Mouse (Mus musculus): ENCODE measurements at regions not wholly inside any gene's neighbourhood (a gene's known extent, or its start where the extent isn't known, plus 50 kb on each side); places are given as distances from the start of the nearest gene placed in this dataset.

GRCm38 (mm10) chr10:17511779-17512335 lies 211.2 kb upstream of the Cited2 start:
- ATAC-seq: no peak
- no peak overlapping the region for H3K9ac ChIP-seq
- 42% methylated on average over 12 of the region's 12 CpGs for WGBS
- no peaks in the 10 kb centered on the region for H3K27me3 ChIP-seq
- no peak overlapping the region for H3K4me3 ChIP-seq
- H3K4me2 ChIP-seq: no peak overlapping the region; the same call in 1 of the 2 replicates
- H3K4me1 ChIP-seq: peaks cover 8% of the 10 kb centered on the region
- no peaks in the 10 kb centered on the region for H3K36me3 ChIP-seq (ENCODE audit: poor library complexity, severe bottlenecking)
- no peaks in the 10 kb centered on the region for H3K9me3 ChIP-seq (replicated peaks)
- H3K27ac ChIP-seq: peak overlapping the region; percentile 19; the same call in 1 of the 2 replicates

- H3K9ac ChIP-seq: no peak overlapping the region
Observed at GRCm38 (mm10) chr10:17512487-17512886, 210.5 kb upstream of the Cited2 start.

GRCm38 (mm10) chr10:17513756-17514155 lies 209.3 kb upstream of the Cited2 start:
- H3K4me3 ChIP-seq: no peak overlapping the region
- no peaks in the 10 kb centered on the region for H3K36me3 ChIP-seq (ENCODE audit: poor library complexity, severe bottlenecking)
- H3K9ac ChIP-seq: no peak overlapping the region
- WGBS: 90% methylated on average over 6 of the region's 6 CpGs
- H3K9me3 ChIP-seq (replicated peaks): no peaks in the 10 kb centered on the region
- no peak overlapping the region for H3K27ac ChIP-seq
- H3K4me2 ChIP-seq: no peak overlapping the region
- H3K27me3 ChIP-seq: no peaks in the 10 kb centered on the region
- H3K4me1 ChIP-seq: peaks cover 8% of the 10 kb centered on the region
- ATAC-seq: no peak

More at GRCm38 (mm10) chr10:17512487-17512886, 210.5 kb upstream of the Cited2 start:
- 74% methylated on average over 3 of the region's 3 CpGs for WGBS
- H3K36me3 ChIP-seq (ENCODE audit: poor library complexity, severe bottlenecking): no peaks in the 10 kb centered on the region
- no peak overlapping the region for H3K4me3 ChIP-seq
- no peaks in the 10 kb centered on the region for H3K27me3 ChIP-seq
- ATAC-seq: no peak
- no peak overlapping the region for H3K27ac ChIP-seq
- H3K4me1 ChIP-seq: peaks cover 8% of the 10 kb centered on the region
- H3K4me2 ChIP-seq: no peak overlapping the region
- no peaks in the 10 kb centered on the region for H3K9me3 ChIP-seq (replicated peaks)

- Histone ChIP-seq H3K9ac (no peak overlapping the region), H3K36me3 (ENCODE audit: poor library complexity, severe bottlenecking) (no peaks in the 10 kb centered on the region), H3K27ac (no peak overlapping the region), H3K4me3 (no peak overlapping the region), H3K9me3 (replicated peaks) (no peaks in the 10 kb centered on the region), H3K27me3 (no peaks in the 10 kb centered on the region), H3K4me1 (peaks cover 8% of the 10 kb centered on the region), H3K4me2 (no peak overlapping the region)
- no peak for ATAC-seq
- WGBS: 96% methylated on average over 2 of the region's 2 CpGs
Observed at GRCm38 (mm10) chr10:17516068-17516467, 206.9 kb upstream of the Cited2 start.

- ATAC-seq: no peak
- H3K4me2 ChIP-seq: no peak overlapping the region
- WGBS: 81% methylated on average over 9 of the region's 9 CpGs
Observed at GRCm38 (mm10) chr10:17518423-17519175, 204.4 kb upstream of the Cited2 start.

GRCm38 (mm10) chr10:17522026-17522541 lies 200.9 kb upstream of the Cited2 start:
- Histone ChIP-seq H3K27ac (no peak overlapping the region), H3K9ac (no peak overlapping the region), H3K36me3 (ENCODE audit: poor library complexity, severe bottlenecking) (no peaks in the 10 kb centered on the region), H3K4me1 (no peaks in the 10 kb centered on the region), H3K27me3 (no peaks in the 10 kb centered on the region), H3K4me3 (no peak overlapping the region), H3K4me2 (no peak overlapping the region), H3K9me3 (replicated peaks) (no peaks in the 10 kb centered on the region)
- WGBS: 43% methylated on average over 5 of the region's 5 CpGs
- ATAC-seq: no peak

More at GRCm38 (mm10) chr10:17518423-17519175, 204.4 kb upstream of the Cited2 start:
- H3K27me3 ChIP-seq: no peaks in the 10 kb centered on the region
- H3K4me3 ChIP-seq: no peak overlapping the region
- H3K4me1 ChIP-seq: no peaks in the 10 kb centered on the region
- H3K27ac ChIP-seq: no peak overlapping the region
- no peaks in the 10 kb centered on the region for H3K36me3 ChIP-seq (ENCODE audit: poor library complexity, severe bottlenecking)
- no peaks in the 10 kb centered on the region for H3K9me3 ChIP-seq (replicated peaks)
- no peak overlapping the region for H3K9ac ChIP-seq

GRCm38 (mm10) chr10:17523558-17524328 lies 199.3 kb upstream of the Cited2 start:
- Histone ChIP-seq H3K4me3 (no peak overlapping the region), H3K4me1 (no peaks in the 10 kb centered on the region), H3K27me3 (no peaks in the 10 kb centered on the region), H3K27ac (no peak overlapping the region), H3K4me2 (no peak overlapping the region), H3K9ac (no peak overlapping the region), H3K36me3 (ENCODE audit: poor library complexity, severe bottlenecking) (no peaks in the 10 kb centered on the region), H3K9me3 (replicated peaks) (no peaks in the 10 kb centered on the region)
- no peak for ATAC-seq
- 80% methylated on average over 6 of the region's 6 CpGs for WGBS

- Histone ChIP-seq H3K4me1 (no peaks in the 10 kb centered on the region), H3K4me2 (no peak overlapping the region), H3K27me3 (no peaks in the 10 kb centered on the region), H3K27ac (no peak overlapping the region), H3K9me3 (replicated peaks) (no peaks in the 10 kb centered on the region), H3K4me3 (no peak overlapping the region), H3K36me3 (ENCODE audit: poor library complexity, severe bottlenecking) (no peaks in the 10 kb centered on the region), H3K9ac (no peak overlapping the region)
- ATAC-seq: no peak
- WGBS: 69% methylated on average over 4 of the region's 4 CpGs
Observed at GRCm38 (mm10) chr10:17527151-17527737, 195.8 kb upstream of the Cited2 start.

GRCm38 (mm10) chr10:17528116-17528515 lies 194.9 kb upstream of the Cited2 start:
- no peaks in the 10 kb centered on the region for H3K4me1 ChIP-seq
- no peak overlapping the region for H3K4me2 ChIP-seq
- no peaks in the 10 kb centered on the region for H3K36me3 ChIP-seq (ENCODE audit: poor library complexity, severe bottlenecking)
- 86% methylated on average over 2 of the region's 2 CpGs for WGBS
- H3K9ac ChIP-seq: no peak overlapping the region
- H3K27ac ChIP-seq: no peak overlapping the region
- no peak for ATAC-seq
- H3K4me3 ChIP-seq: no peak overlapping the region
- no peaks in the 10 kb centered on the region for H3K9me3 ChIP-seq (replicated peaks)
- no peaks in the 10 kb centered on the region for H3K27me3 ChIP-seq

- no peak overlapping the region for H3K27ac ChIP-seq
- H3K27me3 ChIP-seq: no peaks in the 10 kb centered on the region
- H3K9me3 ChIP-seq (replicated peaks): no peaks in the 10 kb centered on the region
- no peak overlapping the region for H3K4me3 ChIP-seq
- ATAC-seq: no peak
- no peak overlapping the region for H3K4me2 ChIP-seq
- 87% methylated on average over 6 of the region's 6 CpGs for WGBS
- H3K36me3 ChIP-seq (ENCODE audit: poor library complexity, severe bottlenecking): no peaks in the 10 kb centered on the region
- no peaks in the 10 kb centered on the region for H3K4me1 ChIP-seq
- H3K9ac ChIP-seq: no peak overlapping the region
Observed at GRCm38 (mm10) chr10:17528846-17529245, 194.2 kb upstream of the Cited2 start.

- Histone ChIP-seq H3K27me3 (no peaks in the 10 kb centered on the region), H3K4me3 (no peak overlapping the region), H3K36me3 (ENCODE audit: poor library complexity, severe bottlenecking) (no peaks in the 10 kb centered on the region), H3K4me1 (no peaks in the 10 kb centered on the region), H3K9ac (no peak overlapping the region), H3K4me2 (no peak overlapping the region), H3K27ac (no peak overlapping the region), H3K9me3 (replicated peaks) (no peaks in the 10 kb centered on the region)
- 95% methylated on average over 4 of the region's 4 CpGs for WGBS
- no peak for ATAC-seq
Observed at GRCm38 (mm10) chr10:17529851-17530509, 193.0 kb upstream of the Cited2 start.
